Mouse (Mus musculus): ENCODE measurements around the gene Syt1. TPM values are rescaled to one million over a fixed set of nuclear protein-coding genes. Genes with fewer than 3 reads are reported as not detected.

Gene Syt1
- polyA plus RNA-seq, 1 experiment from 2014 or later, result 109 TPM

- Histone ChIP-seq H3K27me3 (replicated peaks; ENCODE audit: control insufficient read depth, insufficient read depth, low read length) (no peaks in the 10 kb centered on the region), H3K4me3 (replicated peaks; ENCODE audit: low read length) (no peak overlapping the region), H3K4me2 (ENCODE audit: low read length) (no peak overlapping the region), H3K4me1 (replicated peaks; ENCODE audit: control insufficient read depth, insufficient read depth, low read length) (no peaks in the 10 kb centered on the region), H3K27ac (ENCODE audit: low read length) (no peak overlapping the region), H3K9ac (replicated peaks; ENCODE audit: low read depth, low read length) (no peak overlapping the region), H3K36me3 (ENCODE audit: control insufficient read depth, insufficient read depth) (no peaks in the 10 kb centered on the region), H3K9me3 (ENCODE audit: control insufficient read depth, low read length) (no peaks in the 10 kb centered on the region)
- no peak for ATAC-seq
- 88% methylated on average over 11 of the region's 11 CpGs for WGBS
Measured at GRCm38 (mm10) chr10:108655074-108655473, 355.7 kb downstream of the Syt1 start.

GRCm38 (mm10) chr10:108652831-108653230 lies 358.0 kb downstream of the Syt1 start:
- Histone ChIP-seq H3K4me3 (replicated peaks; ENCODE audit: low read length) (no peak overlapping the region), H3K4me1 (replicated peaks; ENCODE audit: control insufficient read depth, insufficient read depth, low read length) (no peaks in the 10 kb centered on the region), H3K9ac (replicated peaks; ENCODE audit: low read depth, low read length) (no peak overlapping the region), H3K27me3 (replicated peaks; ENCODE audit: control insufficient read depth, insufficient read depth, low read length) (no peaks in the 10 kb centered on the region), H3K9me3 (ENCODE audit: control insufficient read depth, low read length) (no peaks in the 10 kb centered on the region), H3K4me2 (ENCODE audit: low read length) (no peak overlapping the region), H3K27ac (ENCODE audit: low read length) (no peak overlapping the region), H3K36me3 (ENCODE audit: control insufficient read depth, insufficient read depth) (no peaks in the 10 kb centered on the region)
- 64% methylated on average over 8 of the region's 8 CpGs for WGBS
- no peak for ATAC-seq

GRCm38 (mm10) chr10:108652066-108652465 lies 358.7 kb downstream of the Syt1 start:
- no peak for ATAC-seq
- H3K36me3 ChIP-seq (ENCODE audit: control insufficient read depth, insufficient read depth), result no peaks in the 10 kb centered on the region
- no peak overlapping the region for H3K27ac ChIP-seq (ENCODE audit: low read length)
- H3K27me3 ChIP-seq (replicated peaks; ENCODE audit: control insufficient read depth, insufficient read depth, low read length), result no peaks in the 10 kb centered on the region
- no peaks in the 10 kb centered on the region for H3K4me1 ChIP-seq (replicated peaks; ENCODE audit: control insufficient read depth, insufficient read depth, low read length)
- H3K4me2 ChIP-seq (ENCODE audit: low read length), result no peak overlapping the region
- WGBS, result 90% methylated on average over 8 of the region's 8 CpGs
- no peak overlapping the region for H3K4me3 ChIP-seq (replicated peaks; ENCODE audit: low read length)
- no peak overlapping the region for H3K9ac ChIP-seq (replicated peaks; ENCODE audit: low read depth, low read length)
- H3K9me3 ChIP-seq (ENCODE audit: control insufficient read depth, low read length), result no peaks in the 10 kb centered on the region

- Histone ChIP-seq H3K27ac (ENCODE audit: low read length) (no peak overlapping the region), H3K9ac (replicated peaks; ENCODE audit: low read depth, low read length) (no peak overlapping the region), H3K4me2 (ENCODE audit: low read length) (no peak overlapping the region), H3K9me3 (ENCODE audit: control insufficient read depth, low read length) (no peaks in the 10 kb centered on the region), H3K36me3 (ENCODE audit: control insufficient read depth, insufficient read depth) (no peaks in the 10 kb centered on the region), H3K4me3 (replicated peaks; ENCODE audit: low read length) (no peak overlapping the region), H3K4me1 (replicated peaks; ENCODE audit: control insufficient read depth, insufficient read depth, low read length) (no peaks in the 10 kb centered on the region), H3K27me3 (replicated peaks; ENCODE audit: control insufficient read depth, insufficient read depth, low read length) (no peaks in the 10 kb centered on the region)
- no peak for ATAC-seq
- WGBS, result 70% methylated on average over 7 of the region's 7 CpGs
Measured at GRCm38 (mm10) chr10:108649174-108649573, 361.6 kb downstream of the Syt1 start.

- no peak overlapping the region; the same call in 1 of the 2 replicates for H3K27ac ChIP-seq (ENCODE audit: low read length)
- no peaks in the 10 kb centered on the region for H3K27me3 ChIP-seq (replicated peaks; ENCODE audit: control insufficient read depth, insufficient read depth, low read length)
- H3K4me3 ChIP-seq (replicated peaks; ENCODE audit: low read length), result no peak overlapping the region
- no peaks in the 10 kb centered on the region for H3K36me3 ChIP-seq (ENCODE audit: control insufficient read depth, insufficient read depth)
- H3K9ac ChIP-seq (replicated peaks; ENCODE audit: low read depth, low read length), result no peak overlapping the region
- ATAC-seq, result no peak
- WGBS, result 36% methylated on average over 5 of the region's 5 CpGs
- no peak overlapping the region for H3K4me2 ChIP-seq (ENCODE audit: low read length)
- H3K4me1 ChIP-seq (replicated peaks; ENCODE audit: control insufficient read depth, insufficient read depth, low read length), result peaks cover 2% of the 10 kb centered on the region; the same call in 1 of the 2 replicates
- no peaks in the 10 kb centered on the region for H3K9me3 ChIP-seq (ENCODE audit: control insufficient read depth, low read length)
Measured at GRCm38 (mm10) chr10:108643915-108644314, 366.9 kb downstream of the Syt1 start.

GRCm38 (mm10) chr10:108638095-108638494 lies 372.7 kb downstream of the Syt1 start:
- Histone ChIP-seq H3K27me3 (replicated peaks; ENCODE audit: control insufficient read depth, insufficient read depth, low read length) (no peaks in the 10 kb centered on the region), H3K27ac (ENCODE audit: low read length) (no peak overlapping the region), H3K9me3 (ENCODE audit: control insufficient read depth, low read length) (no peaks in the 10 kb centered on the region), H3K36me3 (ENCODE audit: control insufficient read depth, insufficient read depth) (no peaks in the 10 kb centered on the region), H3K9ac (replicated peaks; ENCODE audit: low read depth, low read length) (no peak overlapping the region), H3K4me2 (ENCODE audit: low read length) (no peak overlapping the region), H3K4me1 (replicated peaks; ENCODE audit: control insufficient read depth, insufficient read depth, low read length) (peaks cover 3% of the 10 kb centered on the region; the same call in 1 of the 2 replicates), H3K4me3 (replicated peaks; ENCODE audit: low read length) (no peak overlapping the region)
- 66% methylated on average over 4 of the region's 5 CpGs for WGBS
- ATAC-seq, result peak; percentile 50; the same call in 1 of the 2 replicates

- Histone ChIP-seq H3K4me2 (ENCODE audit: low read length) (no peak overlapping the region), H3K27me3 (replicated peaks; ENCODE audit: control insufficient read depth, insufficient read depth, low read length) (no peaks in the 10 kb centered on the region), H3K27ac (ENCODE audit: low read length) (no peak overlapping the region), H3K36me3 (ENCODE audit: control insufficient read depth, insufficient read depth) (no peaks in the 10 kb centered on the region), H3K9me3 (ENCODE audit: control insufficient read depth, low read length) (no peaks in the 10 kb centered on the region), H3K9ac (replicated peaks; ENCODE audit: low read depth, low read length) (no peak overlapping the region), H3K4me1 (replicated peaks; ENCODE audit: control insufficient read depth, insufficient read depth, low read length) (peaks cover 3% of the 10 kb centered on the region; the same call in 1 of the 2 replicates), H3K4me3 (replicated peaks; ENCODE audit: low read length) (no peak overlapping the region)
- ATAC-seq, result no peak
- 32% methylated on average over 7 of the region's 7 CpGs for WGBS
Measured at GRCm38 (mm10) chr10:108636086-108636485, 374.7 kb downstream of the Syt1 start.

- Histone ChIP-seq H3K27ac (ENCODE audit: low read length) (no peak overlapping the region), H3K36me3 (ENCODE audit: control insufficient read depth, insufficient read depth) (no peaks in the 10 kb centered on the region), H3K9me3 (ENCODE audit: control insufficient read depth, low read length) (no peaks in the 10 kb centered on the region), H3K9ac (replicated peaks; ENCODE audit: low read depth, low read length) (no peak overlapping the region), H3K4me2 (ENCODE audit: low read length) (no peak overlapping the region), H3K27me3 (replicated peaks; ENCODE audit: control insufficient read depth, insufficient read depth, low read length) (no peaks in the 10 kb centered on the region), H3K4me1 (replicated peaks; ENCODE audit: control insufficient read depth, insufficient read depth, low read length) (peaks cover 3% of the 10 kb centered on the region; the same call in 1 of the 2 replicates), H3K4me3 (replicated peaks; ENCODE audit: low read length) (no peak overlapping the region)
- WGBS, result 84% methylated on average over 4 of the region's 4 CpGs
- no peak for ATAC-seq
Measured at GRCm38 (mm10) chr10:108635616-108636015, 375.2 kb downstream of the Syt1 start.

- Histone ChIP-seq H3K4me1 (replicated peaks; ENCODE audit: control insufficient read depth, insufficient read depth, low read length) (no peaks in the 10 kb centered on the region), H3K27me3 (replicated peaks; ENCODE audit: control insufficient read depth, insufficient read depth, low read length) (no peaks in the 10 kb centered on the region), H3K27ac (ENCODE audit: low read length) (no peak overlapping the region), H3K4me3 (replicated peaks; ENCODE audit: low read length) (no peak overlapping the region), H3K9ac (replicated peaks; ENCODE audit: low read depth, low read length) (no peak overlapping the region), H3K9me3 (ENCODE audit: control insufficient read depth, low read length) (no peaks in the 10 kb centered on the region), H3K4me2 (ENCODE audit: low read length) (no peak overlapping the region), H3K36me3 (ENCODE audit: control insufficient read depth, insufficient read depth) (no peaks in the 10 kb centered on the region)
- WGBS, result 89% methylated on average over 8 of the region's 8 CpGs
- ATAC-seq, result no peak
Measured at GRCm38 (mm10) chr10:108630841-108631240, 379.9 kb downstream of the Syt1 start.

- H3K4me1 ChIP-seq (replicated peaks; ENCODE audit: control insufficient read depth, insufficient read depth, low read length), result no peaks in the 10 kb centered on the region
- no peaks in the 10 kb centered on the region for H3K9me3 ChIP-seq (ENCODE audit: control insufficient read depth, low read length)
- H3K36me3 ChIP-seq (ENCODE audit: control insufficient read depth, insufficient read depth), result no peaks in the 10 kb centered on the region
- H3K4me3 ChIP-seq (replicated peaks; ENCODE audit: low read length), result no peak overlapping the region
- no peak overlapping the region for H3K4me2 ChIP-seq (ENCODE audit: low read length)
- 67% methylated on average over 3 of the region's 3 CpGs for WGBS
- H3K9ac ChIP-seq (replicated peaks; ENCODE audit: low read depth, low read length), result no peak overlapping the region
- no peaks in the 10 kb centered on the region for H3K27me3 ChIP-seq (replicated peaks; ENCODE audit: control insufficient read depth, insufficient read depth, low read length)
- no peak overlapping the region for H3K27ac ChIP-seq (ENCODE audit: low read length)
- ATAC-seq, result no peak
Measured at GRCm38 (mm10) chr10:108626404-108626803, 384.4 kb downstream of the Syt1 start.

Data from forebrain, embryonic 16.5 days (tissue).